Mouse (Mus musculus): ENCODE data around the gene Vstm2b.

Gene Vstm2b

DNA sequence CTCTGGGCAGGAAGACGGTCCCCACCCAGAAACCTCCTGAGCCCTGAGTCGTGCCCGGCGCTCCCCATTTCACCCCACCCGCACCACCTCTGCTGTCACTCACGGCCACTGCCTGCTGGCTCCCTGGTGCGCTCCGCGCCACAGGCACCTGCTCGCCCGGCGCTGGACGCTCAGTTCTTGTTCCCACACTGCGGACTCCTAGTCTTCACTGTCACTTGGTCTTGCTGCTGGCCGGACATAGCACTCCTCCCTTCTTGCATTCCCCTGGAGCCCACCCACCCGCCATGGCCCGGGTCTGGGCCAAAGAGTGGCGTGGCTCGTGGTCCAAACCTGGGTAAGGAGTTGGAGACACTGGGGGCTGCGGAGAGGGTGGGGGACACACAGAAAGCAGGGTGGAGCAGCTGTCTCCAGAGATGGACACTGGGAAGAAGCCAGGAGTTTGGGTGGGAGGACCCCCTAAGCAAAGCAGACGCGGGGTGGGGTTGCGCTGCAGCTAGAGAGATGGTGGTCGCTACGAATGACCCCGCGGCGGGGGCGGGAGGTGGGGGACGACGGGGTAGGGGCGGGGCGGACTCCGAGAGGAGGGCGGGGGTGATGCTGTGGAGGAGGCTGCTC is at the start of gene Vstm2b:
Gene Vstm2b, plus strand, starts transcription at position 233 of the 615 bp plus-strand sequence.
- in situ Hi-C loops (cut with MboI; ENCODE audit: low sequenced_read_pairs), result no loop called here

DNA sequence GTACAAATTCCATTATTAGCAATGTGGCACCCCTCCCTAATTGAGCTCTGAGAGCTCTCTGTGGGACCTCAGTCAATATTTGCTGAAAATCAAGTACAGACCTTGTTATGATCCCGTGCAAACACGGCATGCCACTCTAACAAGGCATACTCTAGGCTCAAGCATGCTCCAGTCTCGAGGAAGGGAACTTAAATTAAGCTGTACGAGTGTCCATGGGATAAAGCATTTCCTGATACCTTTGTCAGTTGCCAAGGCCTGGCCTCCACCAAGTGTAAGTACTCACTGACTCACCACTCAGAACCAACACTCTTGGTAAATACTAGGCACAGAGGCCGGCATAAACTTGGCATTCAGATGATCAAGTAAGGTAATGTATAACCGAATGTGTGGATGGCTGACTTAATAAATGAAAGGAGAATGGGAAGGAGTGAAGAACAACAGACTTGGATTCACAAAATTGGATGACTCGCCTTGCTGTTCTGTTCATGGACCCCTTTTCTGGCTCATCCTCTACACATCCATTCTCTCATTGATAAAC is 42.0 kb upstream of the Vstm2b start:
- in situ Hi-C loops (cut with MboI; ENCODE audit: low sequenced_read_pairs), result no loop called here

DNA sequence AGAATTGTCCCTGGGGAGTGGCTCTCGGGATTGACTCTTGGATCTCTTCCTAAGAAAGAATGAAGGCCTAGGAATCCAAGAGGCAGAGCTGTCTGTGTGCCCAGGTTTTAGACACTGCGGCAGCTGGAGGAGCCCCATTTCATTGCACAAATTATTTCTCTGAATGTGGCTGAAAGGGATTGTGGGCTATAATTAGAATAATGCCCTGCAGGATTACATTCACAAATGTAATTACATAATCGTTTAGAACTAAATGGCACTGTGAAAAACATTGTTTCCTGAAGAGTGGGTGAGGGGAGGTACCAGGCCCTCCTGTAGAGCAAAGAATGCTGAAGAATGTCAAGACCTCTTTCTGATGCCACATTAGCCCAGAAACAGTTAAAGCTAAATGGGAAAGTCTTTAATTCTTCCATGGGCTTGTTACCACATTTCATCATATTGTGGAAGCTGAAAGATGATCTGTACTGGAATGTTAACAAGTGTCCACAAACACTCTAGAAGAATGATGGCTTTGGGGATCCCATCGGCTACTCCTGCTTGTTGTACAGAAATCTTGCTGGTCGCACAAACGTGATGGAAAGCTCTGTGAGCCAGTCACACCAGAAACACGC is 24.6 kb upstream of the Vstm2b start:
- in situ Hi-C loops (cut with MboI; ENCODE audit: low sequenced_read_pairs), result no loop called here

DNA sequence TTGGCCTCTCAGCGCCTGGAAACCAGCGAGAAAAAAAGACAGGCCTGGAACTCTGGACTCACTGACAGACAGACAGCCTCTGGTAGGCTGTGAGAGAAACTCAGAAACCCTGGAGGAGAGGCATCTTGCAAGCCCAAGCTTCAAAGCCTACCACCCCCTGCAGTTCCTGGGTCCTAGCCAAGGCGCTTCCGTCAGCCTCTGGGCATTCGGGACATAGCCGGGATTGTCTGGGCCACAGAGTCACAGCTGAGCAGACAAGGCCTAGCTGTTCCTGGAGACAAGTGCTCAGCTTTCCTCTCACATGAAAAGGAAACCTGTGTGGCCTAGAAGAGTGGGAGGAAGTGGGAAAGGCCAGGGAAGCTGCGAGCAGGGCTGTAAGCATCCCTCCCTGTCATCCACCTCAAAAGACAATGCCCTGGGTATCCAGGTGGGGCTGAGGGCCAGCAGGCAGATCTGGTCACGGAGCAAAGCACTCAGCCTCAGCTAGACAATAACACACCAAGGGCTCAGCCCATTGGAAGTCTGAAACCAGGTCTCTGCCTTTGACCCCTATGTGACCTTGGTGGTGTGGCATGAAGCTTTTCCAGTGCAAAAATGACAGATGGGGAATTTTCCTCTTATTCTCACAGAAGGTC is 13.2 kb upstream of the Vstm2b start:
- in situ Hi-C loops (cut with MboI; ENCODE audit: low sequenced_read_pairs), result no loop called here

DNA sequence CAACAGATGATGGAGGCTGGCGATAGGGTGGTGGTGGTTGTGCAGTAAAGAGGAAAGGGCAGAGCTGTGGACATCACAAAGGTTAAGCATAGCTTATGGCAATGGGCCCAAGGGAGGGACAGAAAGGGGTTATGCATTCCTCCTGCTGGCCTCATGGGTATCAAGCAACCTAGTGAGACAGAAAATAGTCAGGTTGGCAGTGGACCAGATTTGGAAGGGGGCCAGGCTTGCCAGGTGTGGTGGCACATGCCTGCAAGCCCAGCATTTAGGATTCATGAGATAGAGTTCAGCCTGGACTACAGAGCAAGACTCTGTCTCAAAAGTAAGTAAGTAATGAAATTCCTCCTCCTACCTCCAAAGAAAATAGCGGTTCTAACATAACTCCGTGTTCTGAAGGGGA is 9.8 kb upstream of the Vstm2b start:
- in situ Hi-C loops (cut with MboI; ENCODE audit: low sequenced_read_pairs), result no loop called here

DNA sequence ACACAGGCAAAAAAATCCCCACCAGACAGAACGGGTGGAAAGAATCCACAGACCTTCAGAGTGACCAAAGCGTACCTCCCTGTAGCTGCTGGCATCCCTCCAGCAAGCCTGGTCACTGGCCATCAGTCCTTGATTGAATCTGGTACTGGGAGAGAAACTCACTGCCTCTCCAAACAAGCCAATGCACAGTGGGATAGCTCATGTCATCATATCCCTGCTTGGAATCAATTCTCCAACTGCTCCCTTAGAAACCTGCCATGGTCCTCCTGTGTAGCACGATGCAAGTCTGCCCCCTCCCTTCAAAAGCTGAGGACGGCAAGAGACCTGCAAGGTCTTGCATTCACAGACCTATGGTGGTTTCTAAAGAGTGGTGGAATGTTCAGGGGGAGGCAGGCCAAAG is 1.2 kb upstream of the Vstm2b start:
- in situ Hi-C loops (cut with MboI; ENCODE audit: low sequenced_read_pairs), result no loop called here

DNA sequence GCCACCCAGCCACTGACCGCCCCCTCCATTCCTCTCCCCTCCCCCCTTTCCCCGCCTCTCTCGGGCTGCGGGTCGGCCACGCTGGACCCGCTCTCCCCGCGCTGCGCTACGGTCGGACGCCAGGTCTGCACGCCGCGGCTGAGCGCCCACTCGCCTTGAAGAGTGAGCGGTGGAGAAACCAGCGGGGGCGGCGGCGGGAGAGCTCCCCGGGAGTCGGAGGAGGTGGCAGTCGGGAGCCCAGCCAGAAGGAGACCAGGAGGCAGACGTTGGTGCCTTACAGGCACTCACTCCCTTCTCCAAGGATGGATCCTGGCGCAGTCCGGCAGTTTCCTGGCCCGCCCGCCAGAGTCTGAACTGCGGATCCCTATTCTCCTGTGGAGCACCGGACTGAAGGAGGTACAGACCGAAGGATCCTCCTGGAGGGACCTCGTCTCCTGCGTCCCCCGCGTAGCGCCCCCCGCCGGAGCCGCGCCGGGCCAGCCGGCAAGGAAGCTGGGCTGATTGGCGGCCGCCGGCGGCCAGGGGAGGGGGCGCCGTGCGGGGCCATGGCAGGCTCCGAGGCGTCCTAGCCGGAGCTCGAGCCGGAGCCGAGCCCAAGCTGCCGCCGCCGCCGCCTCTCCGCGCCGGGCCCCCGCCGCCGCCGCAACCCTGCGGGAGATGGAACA is 715 bp downstream of the Vstm2b start:
- in situ Hi-C loops (cut with MboI; ENCODE audit: low sequenced_read_pairs), result no loop called here

DNA sequence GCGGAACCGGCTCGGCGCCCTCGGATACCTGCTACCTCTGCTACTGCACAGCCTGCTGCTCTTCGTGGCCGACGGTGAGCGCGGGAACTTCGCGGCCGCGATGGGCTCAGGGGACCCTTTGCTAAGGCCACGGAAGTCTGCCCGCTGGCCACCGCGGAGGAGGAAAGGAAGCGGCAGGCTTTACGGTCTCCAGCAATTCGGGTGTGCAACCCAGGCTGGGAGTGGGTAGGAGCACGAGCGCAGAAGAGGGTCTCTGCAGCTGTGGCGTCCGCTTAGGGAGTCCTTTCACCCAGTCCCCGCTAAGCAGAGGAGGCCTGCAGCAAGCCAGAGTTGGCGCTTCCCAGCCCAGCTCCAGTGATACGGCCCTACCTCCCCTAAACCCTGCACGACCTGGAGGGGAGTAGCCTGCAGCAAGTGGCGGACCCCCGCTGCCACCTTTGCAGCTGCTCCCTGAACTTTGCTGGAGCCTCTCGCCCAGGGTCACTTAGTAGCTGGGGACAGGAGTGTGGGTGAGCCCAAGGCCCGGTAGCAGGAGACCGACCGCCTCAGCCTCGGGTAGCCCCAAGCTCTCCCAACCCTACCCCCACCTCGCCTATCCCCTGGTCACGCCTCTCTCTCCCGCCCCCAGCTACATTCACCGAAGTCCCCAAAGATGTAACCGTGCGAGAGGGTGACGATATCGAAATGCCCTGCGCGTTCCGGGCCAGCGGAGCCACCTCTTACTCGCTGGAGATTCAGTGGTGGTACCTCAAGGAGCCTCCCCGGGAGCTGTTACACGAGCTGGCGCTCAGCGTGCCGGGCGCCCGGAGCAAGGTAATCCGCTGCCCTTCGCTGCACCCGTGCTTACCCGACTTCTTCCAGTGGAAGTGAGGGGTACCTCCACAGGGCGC is 1.5 kb downstream of the Vstm2b start:
- in situ Hi-C loops (cut with MboI; ENCODE audit: low sequenced_read_pairs), result no loop called here

DNA sequence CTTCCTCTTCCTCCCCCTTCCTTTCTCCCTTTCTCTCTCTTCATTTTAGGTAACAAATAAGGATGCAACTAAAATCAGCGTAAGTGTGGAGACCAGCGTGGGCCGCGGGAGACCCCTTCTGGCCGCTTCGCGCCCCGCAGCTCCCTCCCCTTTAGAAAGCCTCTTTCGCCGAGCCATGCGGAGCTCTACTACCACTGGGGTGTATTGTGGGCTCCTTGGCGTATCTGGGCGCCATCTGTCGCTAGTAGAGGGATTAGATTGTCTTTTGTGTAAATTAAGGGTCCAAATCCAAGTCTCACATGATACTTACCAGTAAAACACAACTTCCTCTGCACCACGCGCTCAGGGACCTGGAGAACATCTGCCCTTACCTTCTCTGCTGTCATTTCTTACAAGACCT is 3.1 kb downstream of the Vstm2b start:
- in situ Hi-C loops (cut with MboI; ENCODE audit: low sequenced_read_pairs), result no loop called here

DNA sequence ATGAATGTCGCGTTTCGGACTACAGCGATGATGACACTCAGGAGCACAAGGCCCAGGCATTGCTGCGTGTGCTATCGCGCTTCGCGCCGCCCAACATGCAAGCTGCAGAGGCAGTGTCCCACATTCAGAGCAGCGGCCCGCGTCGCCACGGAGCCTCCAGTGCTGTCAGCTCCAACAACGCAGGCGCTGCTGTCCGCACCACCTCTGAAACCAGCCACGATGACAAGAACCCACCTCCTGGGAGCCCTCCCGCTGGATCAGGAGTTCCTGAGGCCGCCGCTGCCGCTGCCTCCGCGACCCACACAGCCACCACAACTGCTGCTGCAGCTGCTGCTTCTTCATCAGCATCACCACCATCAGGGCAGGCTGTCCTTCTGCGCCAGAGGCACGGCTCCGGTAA is 4.4 kb downstream of the Vstm2b start:
- in situ Hi-C loops (cut with MboI; ENCODE audit: low sequenced_read_pairs), result no loop called here

DNA sequence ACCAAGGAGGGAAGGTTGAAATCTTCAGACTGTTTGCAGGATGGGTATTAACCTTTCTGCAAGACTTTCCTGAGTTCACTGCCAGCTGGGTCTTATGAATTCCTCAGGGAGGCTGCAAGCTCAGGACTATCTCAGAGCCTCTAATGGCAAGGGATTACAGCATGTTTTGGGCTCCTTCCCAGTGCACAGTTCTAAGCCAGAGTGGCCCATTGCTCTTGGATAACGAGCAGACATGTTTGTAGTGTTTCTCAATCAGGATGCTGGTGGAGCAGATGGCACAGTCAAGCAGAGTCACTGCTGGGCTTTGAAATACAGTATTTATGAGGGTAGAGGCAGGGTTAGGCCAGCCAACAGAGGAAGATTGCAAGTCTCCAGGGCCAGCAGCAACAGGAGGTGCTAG is 8.4 kb downstream of the Vstm2b start:
- in situ Hi-C loops (cut with MboI; ENCODE audit: low sequenced_read_pairs), result no loop called here

DNA sequence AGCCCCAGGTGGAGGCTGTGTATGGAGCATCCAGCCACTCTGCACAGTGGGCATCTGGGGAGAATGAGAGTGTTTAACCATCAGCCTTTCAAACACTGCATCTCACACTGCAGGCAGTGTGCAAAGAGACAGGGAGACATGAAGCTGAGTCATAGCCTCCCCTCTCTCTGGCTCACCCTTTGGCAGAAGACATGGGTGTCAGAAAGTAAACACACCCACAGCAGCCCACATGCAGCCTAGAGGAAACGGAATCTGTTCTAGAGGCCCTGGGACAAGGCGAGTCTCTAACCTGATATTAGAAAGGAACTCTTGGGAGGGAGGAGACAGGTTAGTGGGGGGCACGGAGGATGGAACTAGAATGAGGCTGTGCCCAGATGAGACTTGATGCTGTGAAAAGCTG is 18.6 kb downstream of the Vstm2b start:
- in situ Hi-C loops (cut with MboI; ENCODE audit: low sequenced_read_pairs), result no loop called here

DNA sequence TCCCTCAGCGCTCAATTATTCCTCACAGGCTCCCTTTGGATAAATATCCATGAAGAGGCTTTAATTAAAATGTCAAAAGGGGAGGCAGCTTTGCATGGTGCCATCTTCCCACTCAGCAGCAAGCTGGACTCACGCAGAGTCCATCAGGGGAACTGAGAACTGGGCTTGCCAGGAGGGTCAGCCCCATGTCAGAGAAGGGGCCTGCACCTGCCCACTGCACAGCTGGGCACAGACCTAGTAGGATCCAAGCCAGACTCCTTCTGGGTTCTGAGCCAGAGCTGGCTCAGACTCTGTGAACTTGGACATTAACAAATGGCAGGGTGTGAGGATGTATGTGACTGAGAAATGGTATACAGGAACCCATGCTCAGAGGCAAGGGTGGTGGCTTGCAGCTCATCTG is 22.0 kb downstream of the Vstm2b start:
- in situ Hi-C loops (cut with MboI; ENCODE audit: low sequenced_read_pairs), result no loop called here

DNA sequence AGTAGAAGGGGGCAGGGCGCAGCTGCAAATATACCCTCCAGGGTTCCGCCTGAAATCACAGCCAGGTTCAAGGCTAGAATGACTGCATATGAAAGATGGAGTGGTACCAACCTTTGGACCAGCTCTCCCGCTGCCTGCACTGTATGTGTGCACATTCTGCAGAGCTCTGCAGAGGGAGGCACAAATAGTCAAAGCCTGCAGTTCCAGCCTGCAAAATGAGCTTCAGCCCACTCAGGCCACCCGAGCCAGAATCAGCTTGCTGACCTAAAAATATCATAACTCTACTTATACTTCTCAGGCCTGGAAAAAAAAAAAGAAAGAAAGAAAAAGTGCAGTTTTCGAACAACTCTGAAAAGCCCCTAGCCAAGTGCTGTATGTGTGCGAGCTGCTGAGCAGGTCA is 23.2 kb downstream of the Vstm2b start:
- in situ Hi-C loops (cut with MboI; ENCODE audit: low sequenced_read_pairs), result no loop called here

DNA sequence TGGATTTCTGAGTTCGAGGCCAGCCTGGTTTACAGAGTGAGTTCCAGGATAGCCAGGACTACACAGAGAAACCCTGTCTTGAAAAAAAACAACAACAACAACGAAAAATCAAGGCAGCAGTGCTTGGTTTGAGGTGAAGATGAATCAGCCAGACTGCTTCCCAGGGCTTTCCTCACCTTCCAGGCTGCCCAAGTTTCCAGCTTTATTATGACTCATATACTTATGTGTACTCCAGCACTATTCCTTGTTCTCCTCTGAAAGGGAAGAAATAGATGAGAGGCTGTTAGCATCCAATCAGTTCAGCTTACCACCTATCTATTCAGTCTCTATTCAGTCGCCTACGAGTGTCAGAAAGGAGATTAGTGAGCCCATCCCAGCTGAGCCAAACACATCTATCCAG is 24.7 kb downstream of the Vstm2b start:
- in situ Hi-C loops (cut with MboI; ENCODE audit: low sequenced_read_pairs), result no loop called here

DNA sequence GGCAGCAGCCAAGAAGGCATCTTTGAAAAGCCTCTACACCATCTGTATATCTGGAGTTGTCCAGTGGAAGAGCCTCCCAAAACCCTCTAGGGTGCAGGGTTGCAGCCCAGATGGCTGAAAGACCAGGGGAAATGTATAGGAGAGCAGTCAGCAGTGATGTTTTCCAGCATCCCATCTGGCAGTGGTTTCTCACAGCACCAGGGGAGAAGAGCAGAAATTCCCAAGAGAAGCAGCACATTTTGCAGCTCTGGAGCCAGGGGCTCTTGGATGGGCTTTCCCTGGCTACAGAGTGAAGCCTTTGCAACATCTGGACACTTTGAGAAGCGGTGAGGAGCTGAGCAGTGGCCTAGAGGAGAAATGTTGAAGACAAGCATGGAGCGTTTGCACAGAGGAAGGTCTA is 30.3 kb downstream of the Vstm2b start:
- in situ Hi-C loops (cut with MboI; ENCODE audit: low sequenced_read_pairs), result no loop called here

DNA sequence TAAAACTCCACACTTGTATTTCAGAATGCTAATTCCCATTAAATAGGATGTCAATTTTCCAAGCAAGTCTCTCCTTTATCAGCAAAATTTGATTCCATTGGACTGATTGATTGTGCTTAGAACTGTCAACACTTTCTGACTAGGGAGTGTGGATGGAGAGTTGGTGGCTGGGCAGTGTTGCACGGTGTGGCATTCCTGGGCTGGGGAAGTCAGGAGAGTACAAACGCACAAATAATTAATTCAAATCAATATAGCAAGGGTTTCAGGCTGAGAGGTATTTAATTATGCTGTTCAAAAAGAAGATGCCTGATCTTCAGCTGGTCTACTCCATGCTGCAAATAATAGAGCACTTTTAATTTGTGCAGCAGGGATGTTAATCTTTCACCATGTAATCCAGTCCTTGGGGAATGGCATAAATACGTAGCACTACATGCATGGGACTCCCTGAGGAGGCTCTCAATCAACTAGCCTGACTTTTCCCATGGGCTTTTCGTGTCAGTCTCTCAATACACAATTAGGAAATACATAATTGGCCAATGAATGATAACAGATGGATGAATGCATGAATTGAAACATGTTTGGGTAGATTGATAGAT is 38.6 kb downstream of the Vstm2b start:
- in situ Hi-C loops (cut with MboI; ENCODE audit: low sequenced_read_pairs), result no loop called here

DNA sequence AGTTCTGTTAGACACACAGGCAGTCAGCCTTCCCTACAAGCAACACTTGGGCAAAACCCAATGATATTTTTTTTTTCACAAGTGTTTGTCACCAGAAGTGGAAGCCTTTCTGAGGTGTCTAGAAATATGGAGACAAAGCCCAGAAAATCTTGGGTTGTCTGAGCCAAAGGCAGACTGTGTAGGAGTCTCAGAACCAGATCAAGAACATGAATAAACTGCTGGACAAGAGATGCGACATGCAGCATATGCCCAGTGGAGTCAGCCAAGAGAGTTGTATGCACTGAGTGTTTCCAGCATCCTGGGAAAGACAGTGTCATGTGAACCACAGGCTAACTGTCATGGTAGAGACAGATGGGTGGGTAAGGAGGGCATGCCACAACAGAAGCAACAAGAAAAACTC is 41.2 kb downstream of the Vstm2b start:
- in situ Hi-C loops (cut with MboI; ENCODE audit: low sequenced_read_pairs), result no loop called here

DNA sequence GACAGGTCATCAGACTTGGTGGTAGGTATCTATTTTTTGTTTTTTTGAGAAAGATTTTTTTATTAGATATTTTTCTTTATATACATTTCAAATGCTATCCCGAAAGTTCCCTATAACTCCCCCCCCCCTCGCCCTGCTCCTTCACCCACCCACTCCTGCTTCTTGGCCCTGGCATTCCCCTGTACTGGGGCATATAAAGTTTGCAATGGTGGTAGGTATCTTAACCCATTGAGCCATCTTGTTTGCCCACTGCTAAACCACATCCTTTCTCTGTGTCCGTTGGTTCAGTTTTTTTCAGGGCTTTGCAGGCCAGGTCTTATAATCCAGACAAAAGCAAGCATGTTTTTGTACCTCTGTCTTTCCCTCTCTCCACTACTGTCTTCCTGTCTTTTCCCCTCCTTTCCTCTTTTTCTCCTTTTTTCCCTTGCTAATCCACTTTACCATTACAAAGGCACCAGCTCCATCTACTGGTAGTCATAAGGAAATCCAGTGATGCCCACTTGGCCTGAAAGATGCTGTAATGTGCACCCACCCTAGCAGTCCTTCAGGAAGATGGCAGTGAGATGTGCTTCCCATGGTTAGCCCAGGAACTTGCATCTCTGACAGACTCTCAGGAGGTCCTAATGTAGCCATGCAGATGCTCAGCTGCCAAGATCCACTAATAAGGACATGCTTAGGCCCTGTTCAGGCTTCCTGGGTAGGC is 44.3 kb downstream of the Vstm2b start:
- in situ Hi-C loops (cut with MboI; ENCODE audit: low sequenced_read_pairs), result no loop called here
